Mouse (Mus musculus) cerebellum, adult 2 months (tissue): Measurements from ENCODE around the gene Lage3.
A peak's percentile ranks its signal among the peaks of the same experiment; 100 is the strongest.

Experiments
- CTCF ChIP-seq: fragments of 200-500 bp; IDR thresholded peaks from 2 replicates; pipeline ENCODE4 v1.5.1; 2011; ENCODE audit warnings: low read depth, mild to moderate bottlenecking, control low read depth, low read length, moderate library complexity, borderline replicate concordance; ENCODE audit not compliant: insufficient read depth
- POLR2A ChIP-seq: fragments of 200-500 bp; IDR thresholded peaks from 2 replicates; pipeline ENCODE4 v1.6.1; 2011; ENCODE audit warnings: low read length, control low read depth, borderline replicate concordance; ENCODE audit not compliant: insufficient read depth

GRCm38 (mm10) chrX:74368209-74368909 lies 14.9 kb upstream of the Lage3 start:
- TF ChIP-seq CTCF (peak; percentile 31; the same call in 1 of the 2 replicates), POLR2A (0 out of 2 replicates have a peak, but pooled peaks have one; percentile 16)
